Mouse (Mus musculus) midbrain, postnatal 0 days (tissue): ENCODE measurements around the gene Gpx4. TPM values are rescaled to one million over a fixed set of nuclear protein-coding genes. Genes with fewer than 3 reads are reported as not detected.

Experiments
- ATAC-seq: fragments of 200-750 bp; cut with Nextera tagmentation; 2 replicates; pipeline ENCODE4 v1.8.0; 2017; ENCODE audit warnings: moderate number of reproducible peaks, mild to moderate bottlenecking, moderate TSS enrichment, moderate library complexity; ENCODE audit not compliant: low FRiP score
- DNase-seq: peaks from one replicate; pipeline ENCODE4 v3.0.0-alpha.2; 2015; ENCODE audit warnings: low spot score
- H3K27ac ChIP-seq: fragments of 300-500 bp; sonication (generic); 2 replicates; pipeline ENCODE4 v1.5.1; 2014; ENCODE audit warnings: low read depth, mild to moderate bottlenecking, low read length, mixed read lengths
- H3K27me3 ChIP-seq: fragments of 300-500 bp; sonication (generic); 2 replicates; pipeline ENCODE4 v1.6.1; 2014; ENCODE audit warnings: low read length, control low read depth, mixed read lengths; ENCODE audit not compliant: insufficient read depth
- H3K36me3 ChIP-seq: fragments of 300-500 bp; sonication (generic); 2 replicates; pipeline ENCODE4 v1.6.1; 2014; ENCODE audit warnings: low read length, control low read depth, mixed read lengths; ENCODE audit not compliant: insufficient read depth
- H3K4me1 ChIP-seq: fragments of 300-500 bp; sonication (generic); 2 replicates; pipeline ENCODE4 v1.6.1; 2014; ENCODE audit warnings: mild to moderate bottlenecking, control low read depth, antibody characterized with exemption, low read length, mixed read lengths; ENCODE audit not compliant: insufficient read depth
- H3K4me2 ChIP-seq: fragments of 300-500 bp; sonication (generic); 2 replicates; pipeline ENCODE4 v1.6.1; 2014; ENCODE audit warnings: low read depth, mild to moderate bottlenecking, low read length, mixed read lengths; ENCODE audit not compliant: poor library complexity, severe bottlenecking
- H3K4me3 ChIP-seq: fragments of 300-500 bp; sonication (generic); 2 replicates; pipeline ENCODE4 v1.5.1; 2014; ENCODE audit warnings: low read depth, mild to moderate bottlenecking, low read length, moderate library complexity
- H3K9ac ChIP-seq: fragments of 300-500 bp; sonication (generic); replicated peaks from 2 replicates; pipeline ENCODE4 v1.6.1; 2014; ENCODE audit warnings: mild to moderate bottlenecking, low read length, moderate library complexity, mixed read lengths; ENCODE audit not compliant: poor library complexity, severe bottlenecking
- H3K9me3 ChIP-seq: fragments of 300-500 bp; sonication (generic); 2 replicates; pipeline ENCODE4 v1.6.1; 2016; ENCODE audit warnings: low read length, control low read depth
- CTCF ChIP-seq: IDR thresholded peaks from 2 replicates; pipeline ENCODE4 v1.5.1; 2016; ENCODE audit warnings: antibody characterized with exemption, mild to moderate bottlenecking
- WGBS: fragments of 180-500 bp; shearing (Covaris S2); extraction: QIAGEN DNeasy Blood & Tissue Kit; methylation state at CpG from one replicate; pipeline ENCODE4 v1.1.7; 2014; 5-methylcytosine and 5-hydroxymethylcytosine counted together
- polyA plus RNA-seq: library from polyadenylated mRNA; unstranded; fragments of >200 nt; fragmentation: Nextera tagmentation; extraction: Ambion mirVana; gene quantifications from 2 replicates; pipeline ENCODE4 v1.2.1, GENCODE M21; 2015
- total RNA-seq: library from RNA; depleted of rRNA; stranded (reverse); fragments of >200 nt; gene quantifications from 2 replicates; pipeline ENCODE4 v1.2.3, GENCODE M21; 2014

Gene Gpx4
- total and polyA plus RNA-seq, 2 experiments from 2014 or later = 350 to 635 TPM

- TF ChIP-seq CTCF = no peak
- Histone ChIP-seq H3K9ac (no peak overlapping the region), H3K4me1 (peaks cover 3% of the 10 kb centered on the region; the same call in 1 of the 2 replicates), H3K36me3 (peaks cover 48% of the 10 kb centered on the region), H3K4me3 (no peak overlapping the region), H3K4me2 (no peak overlapping the region), H3K27ac (no peak overlapping the region), H3K27me3 (no peaks in the 10 kb centered on the region), H3K9me3 (no peaks in the 10 kb centered on the region)
- DNase-seq = no peak
- ATAC-seq = no peak
- 90% methylated on average over 27 of the region's 27 CpGs for WGBS
Observed at GRCm38 (mm10) chr10:80056976-80057682, 10.2 kb downstream of the Gpx4 start.

- TF ChIP-seq CTCF = no peak
- Histone ChIP-seq H3K9ac (no peak overlapping the region), H3K27me3 (no peaks in the 10 kb centered on the region), H3K4me3 (no peak overlapping the region), H3K9me3 (no peaks in the 10 kb centered on the region), H3K27ac (no peak overlapping the region), H3K36me3 (peaks cover 53% of the 10 kb centered on the region), H3K4me1 (peaks cover 3% of the 10 kb centered on the region; the same call in 1 of the 2 replicates), H3K4me2 (no peak overlapping the region)
- DNase-seq = no peak
- WGBS = 82% methylated on average over 30 of the region's 30 CpGs
- no peak for ATAC-seq
Observed at GRCm38 (mm10) chr10:80057683-80058326, 10.8 kb downstream of the Gpx4 start.

GRCm38 (mm10) chr10:80063104-80063503 lies 16.1 kb downstream of the Gpx4 start:
- Histone ChIP-seq H3K9me3 (no peaks in the 10 kb centered on the region), H3K27ac (no peak overlapping the region), H3K4me2 (no peak overlapping the region), H3K4me1 (no peaks in the 10 kb centered on the region), H3K9ac (no peak overlapping the region), H3K27me3 (no peaks in the 10 kb centered on the region), H3K36me3 (peaks cover 49% of the 10 kb centered on the region), H3K4me3 (no peak overlapping the region)
- ATAC-seq (0 out of 2 replicates have a peak, but pooled peaks have one; percentile 39), DNase-seq (peak; percentile 43)
- TF ChIP-seq CTCF = no peak
- 77% methylated on average over 5 of the region's 5 CpGs for WGBS

- H3K4me3 ChIP-seq = no peak overlapping the region
- ATAC-seq (no peak), DNase-seq (no peak)
- H3K9me3 ChIP-seq = no peaks in the 10 kb centered on the region
- no peaks in the 10 kb centered on the region for H3K27me3 ChIP-seq
- WGBS = 80% methylated on average over 23 of the region's 23 CpGs
- no peak overlapping the region for H3K27ac ChIP-seq
- no peak overlapping the region for H3K4me2 ChIP-seq
- H3K9ac ChIP-seq = no peak overlapping the region
- H3K36me3 ChIP-seq = peaks cover 46% of the 10 kb centered on the region
- TF ChIP-seq CTCF = 0 out of 2 replicates have a peak, but pooled peaks have one; percentile 5
- H3K4me1 ChIP-seq = no peaks in the 10 kb centered on the region
Observed at GRCm38 (mm10) chr10:80063877-80064650, 17.1 kb downstream of the Gpx4 start.

- Histone ChIP-seq H3K4me3 (no peak overlapping the region), H3K4me2 (no peak overlapping the region), H3K4me1 (no peaks in the 10 kb centered on the region), H3K27me3 (no peaks in the 10 kb centered on the region), H3K27ac (no peak overlapping the region), H3K36me3 (peaks cover 20% of the 10 kb centered on the region), H3K9me3 (no peaks in the 10 kb centered on the region), H3K9ac (no peak overlapping the region)
- no peak for DNase-seq
- no peak for TF ChIP-seq CTCF
- ATAC-seq = no peak
- WGBS = 92% methylated on average over 6 of the region's 7 CpGs
Observed at GRCm38 (mm10) chr10:80069251-80069650, 22.3 kb downstream of the Gpx4 start.
